Mouse (Mus musculus) adrenal gland, adult 2 months (tissue): ENCODE data around the gene Zfp119a. TPM values are rescaled to one million over a fixed set of nuclear protein-coding genes. Genes with fewer than 3 reads are reported as not detected.
"Not testable (repeated sequence)": the region's sequence is repeated elsewhere in the genome, so short reads cannot be mapped to it uniquely, and the experiment has no call there.

Experiments used
- DNase-seq: peaks from one replicate; pipeline ENCODE4 v3.0.0; 2021
- long read RNA-seq: library from polyadenylated mRNA; stranded (forward); transcript quantifications from one replicate; pipeline ENCODE4 v2.0.0, GENCODE M21; 2021
- polyA plus RNA-seq: library from polyadenylated mRNA; depleted of rRNA; stranded (reverse); fragments of >200 nt; gene quantifications from 2 replicates; pipeline ENCODE4 v1.2.3, GENCODE M21; 2012; rRNA removed
- total RNA-seq, 2 experiments: library from RNA; stranded (reverse); gene quantifications; 2 replicates each; pipeline ENCODE4 v1.2.3; 2021

Gene Zfp119a
- total RNA-seq (1 to 10 TPM; 5.3 to 6.4 TPM), polyA plus RNA-seq (not detected in 2 replicates)
- long read RNA-seq, partial matches to known transcripts = 0 of 2 reads
- long read RNA-seq, other reads (novel, unspliced or antisense) = 0 of 2 reads

DNA sequence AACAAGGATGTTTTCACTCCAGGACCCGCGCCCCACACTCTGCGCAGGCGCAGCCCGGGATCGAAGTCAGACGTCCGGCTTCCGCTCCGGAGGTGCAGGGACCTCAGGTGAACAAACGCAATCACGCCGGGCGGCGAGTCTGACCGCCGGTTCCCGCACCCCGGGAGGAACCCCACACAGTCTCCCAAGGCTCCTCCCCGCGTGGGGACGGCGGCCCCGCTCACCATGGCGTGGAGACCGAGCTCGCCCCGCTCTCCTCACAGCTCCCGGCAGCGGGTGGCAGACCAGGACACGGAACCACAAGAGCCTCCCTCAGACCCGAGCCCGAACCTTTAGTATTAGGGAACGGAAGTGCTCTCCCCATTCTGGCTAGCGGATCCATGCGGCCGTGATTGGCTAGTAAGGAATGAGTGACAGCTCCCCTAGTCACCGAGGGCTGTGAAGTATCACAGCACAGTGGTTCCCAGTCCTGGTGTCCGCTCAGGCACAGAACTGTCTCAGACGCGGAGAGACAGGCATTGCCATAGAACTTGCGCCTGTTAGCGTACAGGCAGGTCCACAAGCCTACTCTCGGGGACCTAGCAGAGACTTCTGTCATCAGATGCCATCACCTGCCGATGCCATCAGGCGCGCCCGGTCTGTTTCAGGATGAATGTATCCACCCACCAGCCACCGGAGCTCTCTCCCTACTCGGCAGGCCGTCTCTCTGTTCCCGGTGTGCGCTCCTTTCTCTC, at the start of gene Zfp119a:
Gene Zfp119a (minus strand): TSS at position 295 of the 734 bp plus-strand sequence.
- peak; percentile 89 for DNase-seq

DNA sequence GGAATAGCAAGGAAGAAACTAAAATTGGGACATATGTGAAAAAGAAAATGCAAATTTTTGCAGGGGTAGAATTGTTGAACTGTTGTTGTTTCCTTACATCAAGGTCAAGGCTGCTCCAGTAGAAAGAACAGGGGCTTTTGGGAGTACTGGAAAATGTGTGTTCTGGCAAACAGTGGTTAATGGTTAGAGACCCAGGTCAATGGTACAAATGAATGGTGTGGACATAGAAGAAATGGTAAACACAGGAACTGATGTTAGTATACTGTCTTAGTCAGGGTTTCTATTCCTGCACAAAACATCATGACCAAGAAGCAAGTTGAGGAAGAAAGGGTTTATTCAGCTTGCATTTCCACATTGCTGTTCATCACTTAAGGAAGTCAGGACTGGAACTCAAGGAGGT, 27.9 kb upstream of the Zfp119a start:
- no peak for DNase-seq

DNA sequence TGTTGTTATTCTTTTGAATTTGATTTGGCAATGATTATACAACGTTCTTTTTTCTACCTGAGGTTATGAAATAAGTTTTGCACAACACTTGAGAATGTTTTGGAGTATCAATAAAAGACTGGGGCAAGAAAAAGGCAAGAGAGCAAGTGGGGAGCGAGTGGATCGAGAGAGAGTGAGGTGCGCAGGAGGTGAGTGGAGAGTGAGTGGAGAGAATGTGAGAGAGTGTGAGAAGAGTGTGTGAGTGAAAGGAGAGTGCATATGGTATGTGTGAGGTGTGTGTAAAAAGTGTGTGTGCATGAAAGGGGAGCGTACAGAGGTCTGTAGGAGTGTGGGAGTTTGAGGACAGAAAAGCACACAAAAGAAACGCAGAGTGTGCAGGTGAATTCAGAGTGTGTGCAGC, 25.4 kb upstream of the Zfp119a start:
- no peak for DNase-seq

DNA sequence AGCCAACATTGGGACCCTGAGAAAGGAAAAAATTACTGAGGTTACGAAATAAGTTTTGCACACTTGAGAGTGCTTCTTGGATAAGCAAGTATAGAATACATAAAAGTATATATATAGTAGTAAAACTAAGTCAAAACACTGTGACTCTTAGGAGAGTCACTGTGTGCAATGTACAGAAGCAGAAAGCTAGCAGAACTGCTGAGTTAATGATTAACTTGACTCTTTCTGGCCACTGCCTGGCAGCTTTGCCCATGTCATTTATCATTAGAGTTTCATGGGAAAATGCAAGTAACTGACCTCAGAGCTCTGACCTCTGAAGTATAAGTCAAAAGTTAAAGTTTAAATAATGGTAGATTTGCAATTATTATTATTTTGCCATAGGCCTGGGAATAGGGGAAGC, 25.0 kb upstream of the Zfp119a start:
- no peak for DNase-seq

DNA sequence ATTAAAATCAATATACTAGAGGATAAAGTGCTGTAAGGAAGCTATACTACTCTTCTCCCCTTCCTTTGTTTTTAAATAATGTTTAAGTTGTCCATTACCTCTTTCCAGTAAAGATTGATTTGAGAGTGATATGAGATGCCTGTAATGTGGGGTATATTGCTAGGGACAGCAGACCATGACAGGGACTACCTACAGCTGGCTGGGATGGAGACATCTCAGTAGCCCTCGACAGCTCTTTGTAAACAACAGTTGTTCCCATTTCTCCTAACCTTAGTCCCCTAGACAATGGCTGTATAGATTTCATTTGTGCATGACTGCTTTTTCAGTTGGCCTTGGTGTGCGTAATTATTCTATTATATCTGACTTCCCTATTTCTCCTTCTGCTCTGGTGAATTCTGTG, 24.4 kb upstream of the Zfp119a start:
- no peak for DNase-seq

DNA sequence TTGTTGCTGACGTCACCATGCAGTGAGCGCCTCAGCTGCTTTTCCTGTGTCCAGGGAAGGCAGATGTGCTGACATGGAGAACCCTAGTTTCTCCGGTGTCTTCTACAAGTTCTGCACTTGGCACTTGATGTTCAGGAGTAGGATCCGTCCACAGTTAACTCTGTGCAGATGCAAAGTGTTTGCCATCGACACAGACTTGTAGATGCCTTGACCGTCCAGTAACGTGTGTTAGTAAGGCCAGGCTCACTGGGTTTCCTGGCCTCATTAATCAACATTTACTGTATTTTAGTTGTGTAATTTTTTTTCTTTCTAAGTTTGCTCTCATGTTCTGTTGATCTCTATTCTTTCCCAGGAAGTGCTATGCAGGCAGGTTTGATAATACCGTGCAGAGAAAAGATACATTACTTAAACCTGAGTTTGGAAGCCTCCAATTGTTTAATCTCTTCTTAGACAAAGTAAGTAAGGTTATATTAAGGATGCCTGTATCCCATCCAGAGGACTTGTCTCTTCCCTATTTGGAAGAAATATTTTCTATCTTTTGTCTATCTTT, 13.8 kb upstream of the Zfp119a start:
- DNase-seq = not testable (repeated sequence)

DNA sequence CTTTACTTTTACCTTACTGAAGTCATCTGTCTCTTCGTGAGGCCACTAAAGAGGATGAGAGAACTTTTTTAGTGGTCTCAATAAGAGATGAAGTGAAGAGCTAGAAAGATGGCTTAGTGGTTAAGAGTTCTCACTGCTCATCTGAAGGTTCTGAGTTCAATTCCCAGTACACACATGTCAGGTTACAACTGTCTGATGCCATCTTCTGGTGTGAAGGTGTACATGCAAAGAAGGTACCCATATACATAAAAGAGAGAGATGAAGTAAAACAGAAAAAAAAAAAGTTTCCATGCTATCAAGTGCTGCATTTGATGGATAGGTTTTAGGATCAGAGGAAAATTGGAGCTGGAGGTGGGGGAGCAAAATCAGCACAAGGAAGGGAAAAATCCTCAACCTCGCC, 6.2 kb upstream of the Zfp119a start:
- DNase-seq = no peak

DNA sequence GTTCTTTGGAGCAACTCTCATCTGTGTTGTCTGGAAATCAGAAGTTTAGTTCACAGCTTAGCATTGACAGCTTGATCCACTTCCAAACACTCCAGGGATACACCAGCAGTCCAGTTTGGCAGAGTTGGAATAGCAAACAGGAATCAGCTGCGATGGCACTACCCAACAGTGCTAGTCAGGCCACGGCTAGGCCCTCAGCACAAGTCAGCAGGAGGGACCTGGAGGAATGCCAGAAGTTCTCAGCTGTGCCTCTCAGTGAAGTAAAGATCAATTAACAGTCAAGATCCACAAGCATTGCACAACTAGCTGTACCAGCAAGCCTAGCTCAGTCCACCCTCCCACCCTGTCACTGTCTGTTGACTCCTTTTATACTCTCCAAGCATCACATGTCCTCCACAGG, 4.9 kb upstream of the Zfp119a start:
- DNase-seq = peak; percentile 11

DNA sequence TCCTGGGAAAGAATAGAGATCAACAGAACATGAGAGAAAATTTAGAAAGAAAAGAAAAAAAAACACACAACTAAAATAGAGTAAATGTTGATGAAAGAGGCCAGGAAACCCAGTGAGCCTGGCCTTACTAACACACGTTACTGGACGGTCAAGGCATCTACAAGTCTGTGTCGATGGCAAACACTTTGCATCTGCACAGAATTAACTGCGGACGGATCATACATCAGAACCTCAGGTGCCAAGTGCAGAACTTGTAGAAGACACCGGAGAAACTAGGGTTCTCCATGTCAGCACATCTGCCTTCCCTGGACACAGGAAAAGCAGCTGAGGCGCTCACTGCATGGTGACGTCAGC, 471 bp downstream of the Zfp119a start:
- peak; percentile 37 for DNase-seq

DNA sequence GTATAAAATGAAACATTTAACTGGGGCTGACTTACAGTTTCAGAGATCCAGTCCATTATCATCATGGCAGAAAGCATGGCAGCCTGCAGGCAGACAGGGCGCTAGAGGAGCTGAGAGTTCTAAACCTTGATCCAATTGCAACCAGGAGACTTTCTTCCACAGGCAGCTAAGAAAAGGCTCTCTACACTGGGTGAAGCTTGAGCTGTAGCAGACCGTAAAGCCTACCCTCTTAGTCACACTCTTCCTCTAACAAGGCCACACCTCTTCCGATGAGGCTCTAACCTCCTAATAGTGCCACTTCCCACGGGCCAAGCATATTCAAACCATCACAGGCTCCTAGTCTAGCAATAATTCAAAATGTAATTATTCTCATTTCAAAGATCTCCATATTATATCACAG, 1.5 kb downstream of the Zfp119a start:
- DNase-seq = no peak

DNA sequence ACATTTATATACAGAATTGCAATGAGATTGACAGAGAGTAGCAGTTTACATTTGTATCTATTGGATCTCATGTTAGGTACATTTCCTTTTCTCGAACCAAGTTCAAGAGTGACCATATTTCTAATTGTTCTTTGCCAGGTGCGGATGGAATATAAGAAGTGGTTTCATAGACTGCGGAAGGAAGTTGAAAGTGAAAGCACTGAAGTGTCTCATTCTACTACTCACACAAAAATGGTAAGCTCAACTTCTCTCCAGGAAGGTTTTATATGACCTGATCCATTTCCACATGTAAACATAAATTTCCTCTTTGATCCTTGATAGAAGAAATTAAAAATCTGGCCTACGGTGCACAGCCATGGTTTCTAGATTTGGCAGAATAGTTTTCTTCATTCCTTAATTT, 35.7 kb downstream of the Zfp119a start:
- no peak for DNase-seq

DNA sequence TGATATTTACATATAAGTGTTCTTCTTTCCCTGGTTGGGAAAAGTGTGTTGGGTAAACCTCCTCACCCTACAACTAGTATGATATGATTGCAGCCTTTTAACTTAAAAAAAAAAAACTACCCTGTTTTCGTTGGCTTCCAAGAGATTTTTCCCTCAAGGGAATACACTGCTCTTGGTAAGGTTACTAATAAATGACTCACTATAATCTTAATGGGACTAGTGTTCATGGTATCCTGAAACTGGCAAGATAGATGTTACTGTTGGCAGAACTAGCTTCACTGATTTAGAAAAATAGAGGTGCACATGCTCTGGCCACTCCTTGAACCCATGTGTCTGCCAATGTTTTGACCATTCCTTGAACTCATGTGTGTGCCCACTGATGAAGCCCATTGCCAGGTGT, 57.2 kb downstream of the Zfp119a start:
- DNase-seq = no peak

DNA sequence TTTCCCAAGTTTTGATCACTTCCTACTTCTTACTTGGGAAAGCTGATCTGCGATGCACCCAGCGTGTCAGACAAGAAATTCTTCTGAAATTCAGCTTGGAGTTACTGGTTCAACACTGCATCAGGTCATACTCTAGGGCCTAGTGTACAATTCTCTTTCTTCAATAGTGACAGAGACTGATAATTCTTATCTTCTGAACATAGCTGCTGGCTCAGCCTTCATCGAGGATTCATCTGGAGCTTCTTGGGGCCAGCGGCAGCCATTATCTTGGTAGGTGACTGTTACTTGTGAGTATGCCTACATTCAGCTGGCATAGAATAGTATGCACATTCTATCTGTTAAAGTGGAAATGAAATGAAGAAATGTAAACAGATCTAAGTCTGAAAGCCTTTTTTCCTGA, 61.9 kb downstream of the Zfp119a start:
- DNase-seq = no peak

Other genes with a start within 250 kb of the Zfp119a start
- 1 to 10 TPM; 5.7 to 8.9 TPM for gene Pot1b, start 166.3 kb downstream of the Zfp119a start, total RNA-seq
- 0.52 and 0.81 TPM in 2 replicates for gene Pot1b, start 166.3 kb downstream of the Zfp119a start, polyA plus RNA-seq
- gene Adgre4, start 128.9 kb downstream of the Zfp119a start, total RNA-seq = under 1 TPM; 0.37 to 0.59 TPM
- gene Adgre4, start 128.9 kb downstream of the Zfp119a start, polyA plus RNA-seq = 0.15 and 0.22 TPM in 2 replicates
- 1 to 10 TPM; 5.2 to 5.6 TPM for gene Zfp959, start 13.2 kb upstream of the Zfp119a start, total RNA-seq
- gene Zfp959, start 13.2 kb upstream of the Zfp119a start, polyA plus RNA-seq = 0.20 and 0.28 TPM in 2 replicates
- 1 to 10 TPM; 3.0 to 3.6 TPM for gene Zfp119b, start 70.6 kb upstream of the Zfp119a start, total RNA-seq
- gene Zfp119b, start 70.6 kb upstream of the Zfp119a start, polyA plus RNA-seq = 0.07 TPM in 1 of 2 replicates, not detected in the other
- gene Ebi3, start 73.7 kb upstream of the Zfp119a start, total RNA-seq = 1 to 10 TPM in 1 of 2 experiments, under 1 TPM in 1; 0.66 to 1.2 TPM
- gene Ebi3, start 73.7 kb upstream of the Zfp119a start, polyA plus RNA-seq = 4.7 and 5.8 TPM in 2 replicates
- 10 to 100 TPM; 16.7 to 19.1 TPM for gene Yju2, start 80.2 kb upstream of the Zfp119a start, total RNA-seq
- 4.4 and 5.3 TPM in 2 replicates for gene Yju2, start 80.2 kb upstream of the Zfp119a start, polyA plus RNA-seq
- 1 to 10 TPM in 1 of 2 experiments, under 1 TPM in 1; 0.52 to 1.2 TPM for gene Shd, start 91.5 kb upstream of the Zfp119a start, total RNA-seq
- 3.2 and 7.8 TPM in 2 replicates for gene Shd, start 91.5 kb upstream of the Zfp119a start, polyA plus RNA-seq
- gene Fsd1, start 107.6 kb upstream of the Zfp119a start, total RNA-seq = 1 to 10 TPM; 1.0 to 2.7 TPM
- gene Fsd1, start 107.6 kb upstream of the Zfp119a start, polyA plus RNA-seq = 2.3 and 2.7 TPM in 2 replicates
- 1 to 10 TPM; 5.6 TPM for gene Stap2, start 126.7 kb upstream of the Zfp119a start, total RNA-seq
- 5.2 and 8.4 TPM in 2 replicates for gene Stap2, start 126.7 kb upstream of the Zfp119a start, polyA plus RNA-seq
- gene Mpnd, start 126.8 kb upstream of the Zfp119a start, total RNA-seq = 10 to 100 TPM; 87.3 to 90.5 TPM
- gene Mpnd, start 126.8 kb upstream of the Zfp119a start, polyA plus RNA-seq = 179 and 197 TPM in 2 replicates
- gene Sh3gl1, start 157.7 kb upstream of the Zfp119a start, total RNA-seq = 10 to 100 TPM; 41.3 to 44.0 TPM
- gene Sh3gl1, start 157.7 kb upstream of the Zfp119a start, polyA plus RNA-seq = 66.4 and 70.6 TPM in 2 replicates
- gene Chaf1a, start 161.5 kb upstream of the Zfp119a start, total RNA-seq = 1 to 10 TPM; 1.6 to 2.5 TPM
- 1.5 and 2.0 TPM in 2 replicates for gene Chaf1a, start 161.5 kb upstream of the Zfp119a start, polyA plus RNA-seq
- 10 to 100 TPM; 83.2 to 83.8 TPM for gene Ubxn6, start 196.1 kb upstream of the Zfp119a start, total RNA-seq
- gene Ubxn6, start 196.1 kb upstream of the Zfp119a start, polyA plus RNA-seq = 67.8 and 91.2 TPM in 2 replicates
- gene Hdgfl2, start 200.7 kb upstream of the Zfp119a start, total RNA-seq = 10 to 100 TPM; 52.7 to 63.7 TPM
- gene Hdgfl2, start 200.7 kb upstream of the Zfp119a start, polyA plus RNA-seq = 93.5 and 97.9 TPM in 2 replicates
- 100 to 1,000 TPM in 1 of 2 experiments, 10 to 100 TPM in 1; 92.6 to 121 TPM for gene Plin4, start 230.9 kb upstream of the Zfp119a start, total RNA-seq
- 100 and 184 TPM in 2 replicates for gene Plin4, start 230.9 kb upstream of the Zfp119a start, polyA plus RNA-seq
- 10 to 100 TPM; 59.5 to 71.9 TPM for gene Plin5, start 238.7 kb upstream of the Zfp119a start, total RNA-seq
- gene Plin5, start 238.7 kb upstream of the Zfp119a start, polyA plus RNA-seq = 42.9 and 91.7 TPM in 2 replicates
- gene Lrg1, start 243.1 kb upstream of the Zfp119a start, total RNA-seq = 10 to 100 TPM; 23.9 to 45.5 TPM
- gene Lrg1, start 243.1 kb upstream of the Zfp119a start, polyA plus RNA-seq = 134 and 212 TPM in 2 replicates